Mouse (Mus musculus): ENCODE data around the gene Hspa5.
"Not testable (repeated sequence)": the region's sequence is repeated elsewhere in the genome, so short reads cannot be mapped to it uniquely, and the experiment has no call there.

Hspa5 gene

GRCm38 (mm10) chr2:34771368-34772226 is at the start of gene Hspa5:
TSS of gene Hspa5 (plus strand) at chr2:34771970.
- peak; percentile 98 to 99 for DNase-seq

DNA sequence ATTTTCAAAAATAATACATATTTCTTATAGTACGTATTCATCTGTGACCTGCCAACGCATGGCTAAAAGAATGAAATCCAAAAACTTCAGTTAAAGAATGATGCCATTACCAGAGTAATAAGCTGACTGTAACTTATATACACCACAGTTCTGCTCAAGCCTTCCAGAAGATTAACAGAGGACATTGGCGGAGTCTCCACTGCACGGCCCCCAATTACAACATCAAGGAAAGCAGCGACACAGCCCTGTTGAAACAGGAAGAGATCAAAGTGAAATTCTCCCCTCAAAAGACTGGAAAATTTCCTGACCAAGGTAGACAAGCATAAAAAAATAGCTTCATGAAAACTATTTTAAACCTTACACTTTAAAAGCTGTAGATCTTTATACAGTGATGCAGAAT is 46.5 kb upstream of the Hspa5 start:
- DNase-seq: no peak

- DNase-seq: no peak
Observed at GRCm38 (mm10) chr2:34727045-34727728, 44.6 kb upstream of the Hspa5 start.

DNA sequence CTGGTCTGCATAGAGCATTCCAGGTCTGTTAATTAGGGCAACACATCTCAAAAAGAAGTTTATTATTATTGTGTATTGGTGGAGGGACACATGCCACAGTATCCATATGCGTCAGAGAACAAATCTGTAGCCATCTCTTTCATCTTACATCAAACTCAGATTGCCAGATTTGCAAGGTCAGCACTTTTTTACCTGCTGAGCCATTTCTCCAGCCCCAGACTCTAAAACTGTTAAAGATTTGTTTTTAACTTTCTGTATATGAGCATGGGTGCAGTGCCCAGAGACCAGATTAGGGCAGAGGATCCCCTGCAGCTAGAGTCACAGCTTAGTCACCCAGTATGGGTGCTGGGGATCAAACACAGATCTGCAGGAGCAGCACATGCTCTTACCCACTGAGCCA is 35.1 kb upstream of the Hspa5 start:
- no peak for DNase-seq

DNA sequence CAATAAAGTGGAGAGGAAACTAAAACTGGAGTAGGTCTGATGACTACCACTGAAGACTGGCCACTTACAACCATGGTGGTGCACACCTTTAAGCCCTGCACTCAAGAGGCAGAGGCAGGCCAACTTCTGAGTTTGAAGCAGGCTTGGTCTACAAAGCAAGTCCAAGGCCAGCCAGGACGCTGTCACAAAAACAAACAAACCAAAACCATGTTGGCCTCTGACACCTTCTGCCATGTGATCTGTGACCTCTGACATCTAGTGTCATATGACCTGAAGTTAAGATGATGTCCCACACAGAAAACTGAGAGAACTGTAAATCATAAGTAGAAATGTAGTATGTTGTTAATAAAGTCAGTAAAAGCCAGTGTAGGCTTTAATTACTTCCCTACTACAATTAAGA is 33.9 kb upstream of the Hspa5 start:
- DNase-seq: no peak

DNA sequence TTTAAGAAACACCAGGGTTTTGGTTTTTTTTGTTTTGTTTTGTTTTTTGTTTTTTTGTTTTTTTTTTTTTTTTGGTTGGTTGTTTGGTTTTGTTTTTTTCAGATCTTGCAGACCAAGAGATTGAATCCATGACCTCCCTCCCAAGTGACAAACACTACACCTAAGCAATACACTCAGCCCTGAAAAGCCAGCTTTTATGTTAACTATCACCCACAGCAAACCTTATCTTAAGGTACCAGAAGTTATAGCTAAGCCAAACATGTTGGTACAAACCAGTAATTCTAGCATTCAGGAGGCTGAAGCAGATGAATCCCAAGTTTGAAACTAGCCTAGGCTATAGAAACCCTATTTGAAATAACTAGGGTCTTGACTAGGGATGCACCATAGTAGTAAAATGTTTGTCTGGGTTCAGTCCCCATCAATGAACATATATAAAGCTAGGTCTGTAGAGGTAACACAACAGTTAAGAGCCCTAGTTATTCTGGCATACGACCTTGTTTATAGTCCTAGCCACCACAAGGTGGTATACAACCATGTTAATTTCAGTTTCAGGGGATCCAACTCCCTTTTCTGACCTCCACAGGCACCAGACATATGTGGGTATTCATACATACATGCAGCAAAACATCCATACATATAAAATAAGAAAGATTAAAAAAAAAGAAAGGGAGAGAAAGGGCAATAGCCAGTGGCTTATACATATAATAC is 31.9 kb upstream of the Hspa5 start:
- no peak for DNase-seq

GRCm38 (mm10) chr2:34741390-34742159 is 30.2 kb upstream of the Hspa5 start:
- no peak for DNase-seq

DNA sequence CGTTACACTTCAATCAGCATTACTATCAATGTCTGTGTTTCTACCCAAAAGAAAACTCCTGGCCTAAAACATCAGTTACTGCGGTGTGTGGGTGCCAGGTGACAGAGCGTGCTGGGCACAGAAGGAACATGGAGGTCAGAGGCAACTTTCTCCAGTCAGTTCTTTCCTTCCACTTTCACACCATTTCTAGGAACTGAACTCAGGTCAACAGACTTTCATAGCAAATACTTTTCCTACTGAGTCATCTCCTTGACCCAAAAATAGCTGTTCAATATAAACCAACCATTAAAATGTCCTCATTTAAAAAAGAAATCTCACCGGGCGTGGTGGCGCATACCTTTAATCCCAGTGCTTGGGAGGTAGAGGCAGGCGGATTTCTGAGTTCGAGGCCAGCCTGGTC is 29.1 kb upstream of the Hspa5 start:
- DNase-seq: no peak

GRCm38 (mm10) chr2:34744476-34744875 is 27.3 kb upstream of the Hspa5 start:
- DNase-seq: no peak

DNA sequence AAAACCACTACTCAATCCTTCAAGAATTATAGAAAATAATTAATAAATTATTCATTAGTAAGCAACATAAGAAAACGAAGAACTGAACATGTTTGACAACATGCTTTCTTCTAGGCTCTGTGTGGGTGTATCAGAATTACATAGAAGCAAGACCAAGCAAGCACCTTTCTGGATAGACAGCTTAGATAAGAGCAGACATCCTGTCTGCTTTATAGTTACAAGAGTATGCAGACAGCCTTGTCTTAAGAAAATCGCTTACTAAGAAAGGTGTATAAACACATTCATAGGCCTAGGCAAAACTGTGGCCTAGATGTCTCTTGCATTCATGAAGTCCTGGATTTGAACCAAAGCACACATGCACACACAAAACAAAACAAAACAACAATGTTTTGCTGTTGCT is 26.1 kb upstream of the Hspa5 start:
- DNase-seq: no peak

GRCm38 (mm10) chr2:34748479-34748878 is 23.3 kb upstream of the Hspa5 start:
- no peak for DNase-seq

DNA sequence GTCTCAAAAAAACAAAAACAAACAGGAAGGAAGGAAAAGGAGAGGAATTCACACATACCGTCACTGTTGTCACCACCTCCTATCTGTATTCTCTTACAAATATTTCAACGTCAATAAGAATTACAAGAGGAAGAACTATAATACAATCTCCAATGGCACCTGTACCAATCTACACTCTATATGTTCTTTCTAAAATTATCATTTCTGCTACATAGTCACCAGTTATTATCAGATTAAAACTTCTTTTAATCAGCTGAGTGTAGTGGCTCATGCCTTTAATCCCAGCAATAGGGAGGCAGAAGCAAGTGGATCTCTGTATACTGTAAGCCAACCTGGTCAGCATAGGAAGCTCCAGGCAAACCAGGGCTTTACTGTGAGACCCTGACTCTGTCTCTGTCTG is 21.5 kb upstream of the Hspa5 start:
- DNase-seq: no peak

GRCm38 (mm10) chr2:34753811-34754550 is 17.8 kb upstream of the Hspa5 start:
- peak; percentile 92 to 94 for DNase-seq

DNA sequence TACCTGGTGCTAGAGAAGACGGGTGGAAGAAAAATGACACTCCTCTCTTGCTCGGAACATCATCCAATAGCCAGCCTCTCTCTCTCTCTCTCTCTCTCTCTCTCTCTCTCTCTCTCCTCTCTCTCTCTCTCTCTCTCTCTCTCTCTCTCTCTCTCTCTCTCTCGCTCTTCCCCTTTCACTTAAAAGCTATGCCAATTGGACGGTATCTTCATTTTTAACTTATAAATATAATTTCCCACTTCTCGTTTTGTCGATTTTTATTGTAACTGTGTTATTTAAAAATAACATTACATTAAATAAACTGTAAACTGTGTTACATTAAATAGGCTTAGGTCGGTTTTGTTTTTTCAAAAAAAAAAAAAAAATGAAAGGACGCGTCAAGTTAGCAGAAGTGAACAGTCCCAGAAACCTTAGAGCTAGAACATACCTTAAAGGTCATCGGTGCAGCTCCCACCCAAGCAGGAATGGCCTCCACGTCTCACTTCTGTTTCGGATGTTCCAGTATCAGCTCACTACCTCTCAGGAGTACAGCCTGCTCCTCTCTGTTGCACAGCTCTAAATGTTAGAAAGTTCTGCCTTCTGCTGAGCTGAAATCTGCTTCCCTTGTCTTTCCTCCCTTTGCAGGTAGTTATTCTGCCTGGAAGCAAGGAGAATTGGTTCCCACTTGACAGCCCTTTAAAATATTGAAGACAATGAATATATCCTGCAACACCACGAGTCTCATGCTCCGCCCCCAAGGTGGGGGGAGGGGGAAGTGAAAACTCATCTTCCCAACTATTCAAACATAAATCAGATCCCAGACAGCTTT is 17.0 kb upstream of the Hspa5 start, which contains the start of gene Gapvd1:
TSS of gene Gapvd1 (minus strand) at position 682 of the 808 bp plus-strand sequence.
- DNase-seq: peak; percentile 40 to 49

GRCm38 (mm10) chr2:34757341-34757740 is 14.4 kb upstream of the Hspa5 start:
- no peak for DNase-seq

DNA sequence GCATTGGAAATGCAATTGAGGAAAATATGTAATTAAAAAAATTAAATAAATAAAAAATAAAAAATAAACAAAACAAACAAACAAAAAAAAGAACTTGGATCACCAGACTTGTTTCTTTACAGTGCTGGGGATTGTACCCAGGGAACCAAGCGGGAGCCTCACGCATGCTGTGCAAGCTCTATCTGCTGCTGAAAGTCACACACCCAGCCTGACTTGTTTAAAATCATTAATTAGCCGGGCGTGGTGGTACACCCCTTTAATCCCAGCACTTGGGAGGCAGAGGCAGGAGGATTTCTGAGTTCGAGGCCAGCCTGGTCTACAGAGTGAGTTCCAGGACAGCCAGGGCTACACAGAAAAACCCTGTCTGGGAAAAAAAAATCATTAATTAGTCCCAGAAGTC is 10.5 kb upstream of the Hspa5 start:
- DNase-seq: not testable (repeated sequence)

GRCm38 (mm10) chr2:34762174-34762573 is 9.6 kb upstream of the Hspa5 start:
- DNase-seq: no peak

- DNase-seq: no peak
Observed at GRCm38 (mm10) chr2:34762872-34763271, 8.9 kb upstream of the Hspa5 start.

- DNase-seq: no peak
Observed at GRCm38 (mm10) chr2:34764801-34765200, 7.0 kb upstream of the Hspa5 start.

DNA sequence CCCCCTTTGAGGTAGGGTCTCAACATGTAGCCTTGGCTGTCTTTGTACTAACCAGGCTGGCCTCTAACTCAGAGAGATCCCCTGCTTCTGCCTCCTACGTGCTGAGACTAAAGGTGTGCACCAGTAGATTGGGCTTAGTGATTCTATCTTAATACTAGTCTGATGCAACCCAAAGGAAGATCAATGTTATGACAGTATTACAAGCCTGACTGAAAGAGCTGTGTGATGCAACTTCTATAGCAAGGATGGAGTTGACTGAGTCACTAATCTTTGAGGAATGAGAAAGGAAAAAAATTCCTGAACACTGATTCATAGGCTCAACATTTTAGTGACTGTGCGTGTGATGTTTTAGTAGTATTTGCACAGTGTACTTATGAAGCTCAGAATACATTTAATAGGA is 1.7 kb upstream of the Hspa5 start:
- DNase-seq: no peak

GRCm38 (mm10) chr2:34770951-34771350 is 819 bp upstream of the Hspa5 start:
- no peak for DNase-seq

All from kidney, postnatal 4 days (tissue).